Mouse (Mus musculus): Measurements from ENCODE around the gene Trp53i11. TPM values are rescaled to one million over a fixed set of nuclear protein-coding genes. Genes with fewer than 3 reads are reported as not detected.
A peak's percentile ranks its signal among the peaks of the same experiment; 100 is the strongest.

Trp53i11 gene
- polyA plus RNA-seq, 1 experiment from 2014 or later, result 36.5 TPM

DNA sequence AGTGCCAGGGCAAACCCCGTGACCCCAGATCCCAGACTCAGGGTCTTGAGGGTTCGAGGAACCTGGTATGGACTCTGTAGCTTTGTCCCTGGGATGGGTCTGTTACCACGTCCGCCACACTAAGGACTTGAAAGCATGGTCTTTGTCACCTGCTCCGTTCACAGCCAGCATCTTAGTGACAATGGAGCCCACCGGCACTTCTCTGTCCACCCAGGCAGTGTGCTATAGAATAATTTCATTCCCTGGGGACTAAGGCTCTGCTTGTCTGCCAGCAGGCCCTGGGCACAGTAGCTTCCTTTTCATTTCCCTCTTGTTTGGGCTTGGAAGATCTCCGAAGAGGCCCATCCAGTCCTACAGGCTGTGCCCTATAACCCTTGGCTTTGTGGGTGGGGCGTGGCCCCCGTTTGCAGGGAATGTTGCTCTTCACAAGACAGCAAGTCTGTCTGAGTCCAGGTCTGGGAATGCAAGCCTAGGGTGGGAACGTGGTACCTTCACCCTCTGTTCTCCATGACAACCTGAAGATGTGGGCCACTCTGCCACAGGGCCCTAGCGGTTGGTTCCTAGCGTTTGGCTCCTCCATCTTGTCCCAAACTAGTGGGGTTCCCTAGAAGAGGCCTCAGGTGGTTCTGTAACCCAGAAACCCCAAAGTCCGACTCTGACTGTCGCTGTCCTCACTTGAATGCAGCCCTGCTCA, 4.3 kb downstream of the Trp53i11 start:
- peaks cover 4% of the 10 kb centered on the region; the same call in 1 of the 2 replicates for H3K27me3 ChIP-seq (ENCODE audit: insufficient read depth, low read length)
- H3K36me3 ChIP-seq (ENCODE audit: insufficient read depth, low read length), result no peaks in the 10 kb centered on the region
- no peak for ATAC-seq (ENCODE audit: low FRiP score, low TSS enrichment)
- H3K4me3 ChIP-seq (ENCODE audit: low read length), result no peak overlapping the region
- no peak overlapping the region for H3K27ac ChIP-seq (ENCODE audit: low read length)
- no peaks in the 10 kb centered on the region for H3K9me3 ChIP-seq (ENCODE audit: low read length)
- peaks cover 55% of the 10 kb centered on the region for H3K4me1 ChIP-seq (ENCODE audit: insufficient read depth, low read length)
- H3K9ac ChIP-seq (replicated peaks; ENCODE audit: low read length), result no peak overlapping the region
- H3K4me2 ChIP-seq (replicated peaks; ENCODE audit: low read depth, low read length), result no peak overlapping the region
- WGBS, result 78% methylated on average over 14 of the region's 14 CpGs

DNA sequence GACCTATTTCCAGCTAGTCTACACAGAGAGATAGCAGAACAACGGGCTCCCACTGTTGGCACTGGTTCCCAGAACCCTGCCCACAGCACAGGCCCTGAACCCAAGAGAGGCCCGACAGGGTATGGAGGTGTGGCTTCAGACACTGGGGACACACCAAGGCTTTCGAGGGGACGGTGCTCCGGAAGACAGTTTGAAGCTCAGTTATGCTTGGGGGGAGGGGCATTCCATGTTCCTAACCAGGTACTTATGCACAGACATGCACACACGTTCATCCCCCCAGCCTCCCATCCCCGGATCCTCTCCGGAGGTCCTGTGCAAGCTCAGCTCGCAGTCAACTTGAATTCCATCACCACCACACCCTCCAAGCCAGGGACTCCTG, 4.8 kb downstream of the Trp53i11 start:
- H3K36me3 ChIP-seq (ENCODE audit: insufficient read depth, low read length), result no peaks in the 10 kb centered on the region
- no peak overlapping the region for H3K9ac ChIP-seq (replicated peaks; ENCODE audit: low read length)
- H3K4me2 ChIP-seq (replicated peaks; ENCODE audit: low read depth, low read length), result no peak overlapping the region
- H3K4me3 ChIP-seq (ENCODE audit: low read length), result no peak overlapping the region
- peaks cover 55% of the 10 kb centered on the region for H3K4me1 ChIP-seq (ENCODE audit: insufficient read depth, low read length)
- H3K27me3 ChIP-seq (ENCODE audit: insufficient read depth, low read length), result no peaks in the 10 kb centered on the region
- WGBS, result 58% methylated on average over 9 of the region's 9 CpGs
- H3K9me3 ChIP-seq (ENCODE audit: low read length), result no peaks in the 10 kb centered on the region
- ATAC-seq (ENCODE audit: low FRiP score, low TSS enrichment), result no peak
- H3K27ac ChIP-seq (ENCODE audit: low read length), result no peak overlapping the region

DNA sequence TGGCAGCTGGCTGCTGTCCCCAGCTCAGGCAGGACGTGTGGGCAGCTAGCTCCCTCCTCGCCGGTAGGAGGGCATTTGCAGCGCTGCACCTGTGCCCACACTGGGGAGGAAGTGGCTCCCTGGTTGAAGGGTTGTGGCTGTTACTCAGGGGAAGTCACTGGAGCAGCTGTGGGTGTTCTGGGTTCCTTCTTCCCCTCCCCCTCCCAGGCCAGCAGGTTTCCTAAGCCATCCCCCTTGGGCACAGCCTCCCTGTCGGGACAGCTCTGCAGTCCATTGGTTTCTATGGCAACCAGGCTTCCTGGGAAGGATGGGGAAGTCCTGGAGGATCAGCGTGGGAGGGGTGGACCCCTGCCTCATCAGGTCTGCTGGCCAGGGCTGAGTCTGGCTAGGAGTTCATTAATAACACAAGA, 5.3 kb downstream of the Trp53i11 start:
- no peaks in the 10 kb centered on the region for H3K9me3 ChIP-seq (ENCODE audit: low read length)
- no peak overlapping the region for H3K27ac ChIP-seq (ENCODE audit: low read length)
- H3K4me1 ChIP-seq (ENCODE audit: insufficient read depth, low read length), result peaks cover 55% of the 10 kb centered on the region
- peak; percentile 37; the same call in 1 of the 2 replicates for ATAC-seq (ENCODE audit: low FRiP score, low TSS enrichment)
- H3K4me3 ChIP-seq (ENCODE audit: low read length), result no peak overlapping the region
- no peak overlapping the region for H3K4me2 ChIP-seq (replicated peaks; ENCODE audit: low read depth, low read length)
- 11% methylated on average over 6 of the region's 6 CpGs for WGBS
- no peak overlapping the region for H3K9ac ChIP-seq (replicated peaks; ENCODE audit: low read length)
- no peaks in the 10 kb centered on the region for H3K27me3 ChIP-seq (ENCODE audit: insufficient read depth, low read length)
- H3K36me3 ChIP-seq (ENCODE audit: insufficient read depth, low read length), result no peaks in the 10 kb centered on the region

DNA sequence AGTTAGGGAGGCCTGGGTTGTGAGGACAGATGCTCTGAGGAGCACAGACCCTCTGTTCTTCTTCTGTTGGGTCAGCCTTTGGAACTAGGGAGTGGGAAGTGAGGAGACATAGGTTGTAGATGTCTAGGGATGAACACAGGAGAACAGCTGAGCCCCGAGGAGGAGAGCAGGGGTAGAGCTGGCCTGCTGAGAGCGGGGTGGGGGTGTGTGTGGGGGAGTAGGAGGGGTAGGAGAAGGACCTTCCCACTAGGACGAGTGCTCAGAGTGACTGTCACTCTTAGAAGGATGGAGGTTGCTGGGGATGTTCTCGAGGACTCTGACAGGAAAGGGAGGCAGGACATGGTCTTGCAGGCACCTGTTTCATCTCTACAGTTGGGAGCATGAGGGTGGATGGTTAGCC, 6.5 kb downstream of the Trp53i11 start:
- H3K4me3 ChIP-seq (ENCODE audit: low read length), result no peak overlapping the region
- H3K27me3 ChIP-seq (ENCODE audit: insufficient read depth, low read length), result no peaks in the 10 kb centered on the region
- H3K4me2 ChIP-seq (replicated peaks; ENCODE audit: low read depth, low read length), result no peak overlapping the region
- no peak for ATAC-seq (ENCODE audit: low FRiP score, low TSS enrichment)
- H3K4me1 ChIP-seq (ENCODE audit: insufficient read depth, low read length), result peaks cover 50% of the 10 kb centered on the region
- no peaks in the 10 kb centered on the region for H3K9me3 ChIP-seq (ENCODE audit: low read length)
- no peak overlapping the region for H3K27ac ChIP-seq (ENCODE audit: low read length)
- H3K9ac ChIP-seq (replicated peaks; ENCODE audit: low read length), result no peak overlapping the region
- no peaks in the 10 kb centered on the region for H3K36me3 ChIP-seq (ENCODE audit: insufficient read depth, low read length)
- 45% methylated on average over 4 of the region's 4 CpGs for WGBS

DNA sequence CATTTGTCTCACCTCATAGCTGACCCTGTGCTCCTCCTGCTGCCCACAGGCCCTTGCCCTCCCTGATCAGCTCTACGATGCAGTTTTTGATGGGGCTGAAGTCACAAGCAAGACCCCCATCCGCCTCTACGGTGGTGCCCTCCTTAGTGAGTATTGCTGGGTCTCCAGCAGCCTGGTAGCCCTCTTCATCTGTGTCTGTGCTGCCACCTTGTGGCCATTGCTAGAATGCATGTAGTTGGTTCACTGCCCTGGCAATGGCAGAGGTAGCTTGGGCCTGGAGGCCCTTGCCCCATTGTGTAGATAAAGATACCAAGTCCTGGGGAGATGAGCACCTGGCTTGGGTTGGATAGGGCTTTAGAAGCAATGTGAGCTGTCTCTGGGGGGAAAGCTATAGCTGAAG, 11.5 kb downstream of the Trp53i11 start:
- ATAC-seq (ENCODE audit: low FRiP score, low TSS enrichment), result peak; percentile 65
- Histone ChIP-seq H3K4me2 (replicated peaks; ENCODE audit: low read depth, low read length) (no peak overlapping the region), H3K4me1 (ENCODE audit: insufficient read depth, low read length) (peaks cover 25% of the 10 kb centered on the region), H3K9ac (replicated peaks; ENCODE audit: low read length) (no peak overlapping the region), H3K4me3 (ENCODE audit: low read length) (no peak overlapping the region), H3K27ac (ENCODE audit: low read length) (no peak overlapping the region), H3K27me3 (ENCODE audit: insufficient read depth, low read length) (no peaks in the 10 kb centered on the region), H3K9me3 (ENCODE audit: low read length) (no peaks in the 10 kb centered on the region), H3K36me3 (ENCODE audit: insufficient read depth, low read length) (0 out of 2 replicates have a peak, but pooled peaks cover 19% of the 10 kb centered on the region)
- 17% methylated on average over 3 of the region's 3 CpGs for WGBS

DNA sequence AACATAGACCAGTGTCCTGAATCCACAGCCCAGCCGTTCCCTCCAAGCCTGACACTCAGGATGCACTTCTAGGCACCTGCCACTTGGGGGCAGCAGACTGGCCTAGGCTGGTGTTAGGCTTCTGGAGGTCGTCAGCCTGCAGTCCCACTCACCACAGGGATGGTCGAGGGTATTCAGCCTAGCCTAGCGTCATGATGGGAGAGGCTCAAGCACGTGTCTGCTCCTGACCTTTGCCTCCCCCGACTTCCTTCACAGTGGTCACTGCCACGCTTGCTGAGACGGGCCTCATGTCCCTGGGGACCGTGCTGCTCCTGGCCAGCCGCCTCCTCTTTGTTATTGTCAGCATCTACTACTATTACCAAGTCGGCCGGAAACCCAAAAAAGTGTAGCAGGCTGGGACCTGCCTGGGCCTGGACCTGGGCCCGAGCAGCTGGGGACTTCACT, 12.2 kb downstream of the Trp53i11 start:
- no peaks in the 10 kb centered on the region for H3K27me3 ChIP-seq (ENCODE audit: insufficient read depth, low read length)
- H3K4me1 ChIP-seq (ENCODE audit: insufficient read depth, low read length), result peaks cover 20% of the 10 kb centered on the region
- no peak overlapping the region for H3K9ac ChIP-seq (replicated peaks; ENCODE audit: low read length)
- peaks cover 26% of the 10 kb centered on the region; the same call in 1 of the 2 replicates for H3K36me3 ChIP-seq (ENCODE audit: insufficient read depth, low read length)
- WGBS, result 24% methylated on average over 13 of the region's 13 CpGs
- ATAC-seq (ENCODE audit: low FRiP score, low TSS enrichment), result peak; percentile 37
- H3K27ac ChIP-seq (ENCODE audit: low read length), result no peak overlapping the region
- no peak overlapping the region for H3K4me3 ChIP-seq (ENCODE audit: low read length)
- no peaks in the 10 kb centered on the region for H3K9me3 ChIP-seq (ENCODE audit: low read length)
- H3K4me2 ChIP-seq (replicated peaks; ENCODE audit: low read depth, low read length), result no peak overlapping the region

DNA sequence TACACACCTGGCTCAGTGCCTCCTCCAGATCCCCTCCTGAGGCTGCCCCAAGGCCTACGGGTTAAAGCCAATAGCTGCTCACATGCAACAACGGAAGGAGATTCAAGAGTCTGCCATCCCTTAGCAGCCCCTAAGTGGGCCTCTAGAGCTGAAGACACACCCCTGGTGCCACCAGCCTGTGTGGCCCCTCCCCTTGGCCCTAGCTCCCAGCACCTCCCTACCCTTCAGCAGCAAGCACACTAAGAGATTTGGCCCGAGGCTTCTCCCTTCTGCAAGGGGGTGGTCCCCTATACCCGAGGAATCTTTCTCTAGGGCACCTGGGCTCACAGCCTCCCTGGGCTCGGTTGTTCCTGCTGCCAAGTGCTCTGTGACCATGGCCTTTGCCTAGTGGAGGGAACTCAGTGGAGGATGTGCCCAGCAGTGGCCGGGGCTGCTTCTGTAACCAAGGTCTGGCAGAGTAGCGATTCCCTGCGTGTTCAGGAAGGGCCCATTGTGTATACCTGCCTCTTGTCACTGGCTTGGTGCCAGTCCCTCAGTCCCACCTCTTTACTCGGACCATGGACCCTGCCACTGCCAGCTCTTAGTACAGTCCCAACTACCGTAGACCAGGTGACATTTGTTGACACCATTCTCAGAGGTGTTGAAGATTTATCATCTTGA, 13.5 kb downstream of the Trp53i11 start:
- no peak for ATAC-seq (ENCODE audit: low FRiP score, low TSS enrichment)
- Histone ChIP-seq H3K4me3 (ENCODE audit: low read length) (no peak overlapping the region), H3K4me1 (ENCODE audit: insufficient read depth, low read length) (peaks cover 18% of the 10 kb centered on the region), H3K27ac (ENCODE audit: low read length) (no peak overlapping the region), H3K36me3 (ENCODE audit: insufficient read depth, low read length) (peaks cover 31% of the 10 kb centered on the region), H3K27me3 (ENCODE audit: insufficient read depth, low read length) (no peaks in the 10 kb centered on the region), H3K4me2 (replicated peaks; ENCODE audit: low read depth, low read length) (no peak overlapping the region), H3K9me3 (ENCODE audit: low read length) (no peaks in the 10 kb centered on the region), H3K9ac (replicated peaks; ENCODE audit: low read length) (no peak overlapping the region)
- 62% methylated on average over 10 of the region's 10 CpGs for WGBS

DNA sequence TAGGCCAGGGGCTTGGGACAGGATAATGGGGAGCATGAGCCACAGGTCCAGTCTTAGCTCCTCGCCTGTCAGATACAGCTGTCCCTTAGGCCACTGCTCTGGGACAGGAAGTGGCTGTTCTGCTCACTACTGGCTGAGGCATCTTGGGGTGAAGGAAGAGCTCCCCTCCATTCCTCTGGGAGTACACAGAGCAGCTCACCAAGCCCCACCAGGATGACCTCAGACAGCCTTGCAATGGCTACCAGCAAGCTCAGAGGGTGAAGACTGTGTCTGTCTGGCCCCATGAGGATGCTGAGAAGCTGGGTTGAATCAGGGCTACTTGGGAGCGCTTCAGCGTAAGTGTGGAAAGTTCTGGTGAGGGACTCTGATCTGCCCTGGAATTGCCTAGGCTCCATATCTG, 14.6 kb downstream of the Trp53i11 start:
- ATAC-seq (ENCODE audit: low FRiP score, low TSS enrichment), result no peak
- 92% methylated on average over 3 of the region's 3 CpGs for WGBS
- peaks cover 18% of the 10 kb centered on the region for H3K4me1 ChIP-seq (ENCODE audit: insufficient read depth, low read length)
- peaks cover 32% of the 10 kb centered on the region for H3K36me3 ChIP-seq (ENCODE audit: insufficient read depth, low read length)
- no peaks in the 10 kb centered on the region for H3K9me3 ChIP-seq (ENCODE audit: low read length)
- no peak overlapping the region for H3K4me2 ChIP-seq (replicated peaks; ENCODE audit: low read depth, low read length)
- no peak overlapping the region for H3K27ac ChIP-seq (ENCODE audit: low read length)
- H3K9ac ChIP-seq (replicated peaks; ENCODE audit: low read length), result no peak overlapping the region
- no peaks in the 10 kb centered on the region for H3K27me3 ChIP-seq (ENCODE audit: insufficient read depth, low read length)
- H3K4me3 ChIP-seq (ENCODE audit: low read length), result no peak overlapping the region

DNA sequence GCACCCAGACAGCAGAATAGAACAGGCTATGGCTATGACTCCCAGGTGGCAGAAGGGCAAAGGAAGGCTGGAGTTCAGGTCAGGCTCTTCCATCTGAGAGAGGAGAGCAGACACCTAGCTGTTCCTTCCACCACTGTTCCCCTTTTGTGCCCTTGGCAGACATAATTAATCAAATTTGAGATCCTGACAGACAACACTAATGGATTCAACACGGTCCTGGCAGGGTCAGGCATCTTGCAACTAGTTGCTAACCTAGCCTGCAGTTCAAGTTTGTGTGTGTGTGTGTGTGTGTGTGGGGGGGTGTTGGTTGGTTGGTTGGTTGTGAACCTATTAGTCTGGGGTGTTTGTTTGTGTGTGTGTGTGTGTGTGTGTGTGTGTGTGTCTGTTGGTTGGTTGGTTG, 15.4 kb downstream of the Trp53i11 start:
- WGBS, result 23% methylated on average over 1 of the region's 1 CpGs
- H3K4me3 ChIP-seq (ENCODE audit: low read length), result no peak overlapping the region
- no peak overlapping the region for H3K9ac ChIP-seq (replicated peaks; ENCODE audit: low read length)
- H3K27ac ChIP-seq (ENCODE audit: low read length), result no peak overlapping the region
- no peaks in the 10 kb centered on the region for H3K9me3 ChIP-seq (ENCODE audit: low read length)
- H3K4me1 ChIP-seq (ENCODE audit: insufficient read depth, low read length), result peaks cover 18% of the 10 kb centered on the region
- H3K36me3 ChIP-seq (ENCODE audit: insufficient read depth, low read length), result peaks cover 38% of the 10 kb centered on the region
- H3K27me3 ChIP-seq (ENCODE audit: insufficient read depth, low read length), result no peaks in the 10 kb centered on the region
- ATAC-seq (ENCODE audit: low FRiP score, low TSS enrichment), result no peak
- no peak overlapping the region for H3K4me2 ChIP-seq (replicated peaks; ENCODE audit: low read depth, low read length)

DNA sequence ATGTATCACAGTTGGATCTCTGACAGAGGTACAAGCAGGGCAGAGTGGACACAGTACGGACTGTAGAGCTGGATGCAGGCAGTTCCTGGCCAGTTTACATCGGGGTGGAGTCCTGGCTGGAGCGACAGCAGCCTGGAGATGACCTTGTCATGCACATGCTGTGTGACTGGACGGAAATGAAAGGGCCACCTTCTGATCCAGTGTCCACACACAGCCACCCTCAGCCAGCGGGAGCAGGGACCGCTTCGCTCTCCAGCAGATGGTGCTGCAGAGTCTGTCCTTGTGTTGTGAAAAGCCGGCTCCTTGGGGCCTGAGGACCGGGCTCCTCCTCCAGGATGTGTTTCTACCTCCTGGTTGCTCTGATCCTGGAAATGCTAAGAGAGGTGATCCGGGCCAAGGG, 16.3 kb downstream of the Trp53i11 start:
- H3K9me3 ChIP-seq (ENCODE audit: low read length), result no peaks in the 10 kb centered on the region
- ATAC-seq (ENCODE audit: low FRiP score, low TSS enrichment), result peak; percentile 24; the same call in 1 of the 2 replicates
- peaks cover 18% of the 10 kb centered on the region for H3K4me1 ChIP-seq (ENCODE audit: insufficient read depth, low read length)
- H3K4me3 ChIP-seq (ENCODE audit: low read length), result no peak overlapping the region
- no peak overlapping the region for H3K4me2 ChIP-seq (replicated peaks; ENCODE audit: low read depth, low read length)
- WGBS, result 13% methylated on average over 10 of the region's 10 CpGs
- H3K27me3 ChIP-seq (ENCODE audit: insufficient read depth, low read length), result no peaks in the 10 kb centered on the region
- H3K9ac ChIP-seq (replicated peaks; ENCODE audit: low read length), result no peak overlapping the region
- peaks cover 38% of the 10 kb centered on the region for H3K36me3 ChIP-seq (ENCODE audit: insufficient read depth, low read length)
- no peak overlapping the region for H3K27ac ChIP-seq (ENCODE audit: low read length)

Data from kidney, embryonic 16.5 days (tissue).